Mouse (Mus musculus) hindbrain, embryonic 11.5 days (tissue): ENCODE results near the gene Prkcd. TPM values are rescaled to one million over a fixed set of nuclear protein-coding genes. Genes with fewer than 3 reads are reported as not detected.

ENCODE experiments used
- ATAC-seq: fragments of 200-750 bp; cut with Nextera tagmentation; 2 replicates; pipeline ENCODE4 v1.8.0; 2017; ENCODE audit warnings: mild to moderate bottlenecking, moderate TSS enrichment, moderate library complexity; ENCODE audit not compliant: low FRiP score
- DNase-seq: peaks from one replicate; pipeline ENCODE4 v3.0.0-alpha.2; 2015; ENCODE audit warnings: low spot score
- H3K27ac ChIP-seq: fragments of 300-500 bp; sonication (generic); 2 replicates; pipeline ENCODE4 v1.5.1; 2014; ENCODE audit warnings: mild to moderate bottlenecking, low read depth, low read length
- H3K27me3 ChIP-seq: fragments of 300-500 bp; sonication (generic); 2 replicates; pipeline ENCODE4 v1.6.1; 2014; ENCODE audit warnings: mild to moderate bottlenecking, low read length, moderate library complexity, mixed read lengths; ENCODE audit not compliant: control insufficient read depth, insufficient read depth
- H3K36me3 ChIP-seq: fragments of 300-500 bp; sonication (generic); 2 replicates; pipeline ENCODE4 v1.6.1; 2014; ENCODE audit warnings: mild to moderate bottlenecking, low read length, moderate library complexity, mixed read lengths; ENCODE audit not compliant: control insufficient read depth, insufficient read depth
- H3K4me1 ChIP-seq: fragments of 300-500 bp; sonication (generic); replicated peaks from 2 replicates; pipeline ENCODE4 v1.6.1; 2014; ENCODE audit warnings: low read length, mixed read lengths; ENCODE audit not compliant: control insufficient read depth, insufficient read depth
- H3K4me2 ChIP-seq: fragments of 300-500 bp; sonication (generic); replicated peaks from 2 replicates; pipeline ENCODE4 v1.6.1; 2014; ENCODE audit warnings: mild to moderate bottlenecking, low read depth, low read length
- H3K4me3 ChIP-seq: fragments of 300-500 bp; sonication (generic); 2 replicates; pipeline ENCODE4 v1.5.1; 2014; ENCODE audit warnings: low read depth, low read length
- H3K9ac ChIP-seq: fragments of 300-500 bp; sonication (generic); 2 replicates; pipeline ENCODE4 v1.6.1; 2014; ENCODE audit warnings: low read depth, low read length
- H3K9me3 ChIP-seq: fragments of 300-500 bp; sonication (generic); 2 replicates; pipeline ENCODE4 v1.6.1; 2016; ENCODE audit warnings: low read length; ENCODE audit not compliant: control insufficient read depth
- WGBS: fragments of 180-500 bp; shearing (Covaris S2); extraction: QIAGEN DNeasy Blood & Tissue Kit; methylation state at CpG from one replicate; pipeline ENCODE4 v1.1.7; 2014; 5-methylcytosine and 5-hydroxymethylcytosine counted together
- polyA plus RNA-seq: library from polyadenylated mRNA; unstranded; fragments of >200 nt; fragmentation: Nextera tagmentation; extraction: Ambion mirVana; gene quantifications from 2 replicates; pipeline ENCODE4 v1.2.1, GENCODE M21; 2014

Gene Prkcd
- polyA plus RNA-seq, 1 experiment from 2014 or later: 27.4 TPM

DNA sequence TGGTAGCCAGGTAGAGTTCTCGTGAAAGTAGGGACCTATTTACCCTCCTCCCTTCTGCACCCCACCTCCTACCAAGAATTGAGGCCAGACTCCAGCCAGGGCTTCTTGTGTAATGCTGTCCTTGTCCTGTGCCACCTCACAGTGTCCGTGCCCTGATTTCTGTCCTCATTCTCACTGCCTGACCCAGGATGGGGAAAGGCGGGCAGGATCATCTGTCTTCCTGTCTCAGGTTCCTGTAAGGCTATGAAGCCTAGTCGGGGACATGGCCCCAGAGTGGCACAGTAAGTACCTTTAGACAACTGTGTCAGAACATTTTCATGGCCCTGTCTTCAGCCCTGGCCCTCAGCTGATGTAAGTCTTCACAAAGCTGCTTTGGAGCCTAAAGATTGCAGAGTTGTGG, 12.7 kb upstream of the Prkcd start:
- no peaks in the 10 kb centered on the region for H3K4me1 ChIP-seq
- no peak overlapping the region for H3K9ac ChIP-seq
- H3K4me2 ChIP-seq: no peak overlapping the region
- WGBS: 71% methylated on average over 4 of the region's 4 CpGs
- no peak overlapping the region for H3K27ac ChIP-seq
- H3K9me3 ChIP-seq: no peaks in the 10 kb centered on the region
- no peaks in the 10 kb centered on the region for H3K27me3 ChIP-seq
- no peak overlapping the region for H3K4me3 ChIP-seq
- no peak for DNase-seq
- ATAC-seq: no peak
- H3K36me3 ChIP-seq: no peaks in the 10 kb centered on the region

DNA sequence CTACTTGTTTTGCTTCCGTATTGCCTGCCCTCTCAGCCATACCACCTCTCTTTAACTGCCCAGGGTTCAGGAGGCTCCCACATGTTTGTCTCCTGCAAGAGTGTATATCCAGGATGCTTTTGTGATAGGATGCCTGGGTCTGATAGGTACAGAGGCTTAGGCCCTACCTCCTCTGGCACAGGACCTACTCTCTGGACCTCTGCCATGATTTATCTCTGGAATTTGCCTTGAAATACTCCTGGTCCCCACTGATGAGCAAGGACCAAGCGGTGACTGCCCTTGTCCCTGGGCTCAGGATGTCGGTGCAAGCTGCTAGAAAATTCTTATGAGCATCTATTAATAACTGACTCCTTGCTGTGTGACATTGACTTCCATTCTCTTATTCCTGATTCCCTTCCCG, 12.0 kb upstream of the Prkcd start:
- Histone ChIP-seq H3K27ac (no peak overlapping the region), H3K36me3 (no peaks in the 10 kb centered on the region), H3K27me3 (no peaks in the 10 kb centered on the region), H3K4me3 (no peak overlapping the region), H3K4me1 (no peaks in the 10 kb centered on the region), H3K4me2 (no peak overlapping the region), H3K9ac (no peak overlapping the region), H3K9me3 (no peaks in the 10 kb centered on the region)
- no peak for DNase-seq
- ATAC-seq: no peak
- whole genome bisulfite sequencing: over 99% methylated on average over 4 of the region's 4 CpGs

DNA sequence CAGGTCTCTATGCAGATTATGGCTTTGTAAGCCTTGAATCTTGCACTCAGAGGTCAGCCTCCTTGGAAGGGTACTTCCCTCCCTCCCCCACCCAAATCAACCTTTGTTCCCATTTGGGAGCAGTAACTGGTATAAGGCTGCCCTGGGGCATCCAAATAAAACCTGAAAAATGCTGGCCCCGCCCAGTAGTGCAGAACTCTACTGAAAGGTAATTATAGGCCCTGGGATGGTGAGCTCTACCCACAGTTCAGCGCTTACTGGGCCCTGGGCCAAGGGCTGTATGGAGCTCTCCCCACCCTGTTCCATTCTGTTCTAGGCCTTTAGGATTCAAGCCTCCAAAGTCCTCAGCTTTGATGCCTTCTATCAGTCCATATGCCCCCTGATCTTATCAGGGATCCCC, 11.1 kb upstream of the Prkcd start:
- ATAC-seq (no peak), DNase-seq (no peak)
- WGBS: 92% methylated on average over 2 of the region's 2 CpGs
- Histone ChIP-seq H3K4me2 (no peak overlapping the region), H3K4me1 (no peaks in the 10 kb centered on the region), H3K36me3 (no peaks in the 10 kb centered on the region), H3K27me3 (no peaks in the 10 kb centered on the region), H3K27ac (no peak overlapping the region), H3K9me3 (no peaks in the 10 kb centered on the region), H3K4me3 (no peak overlapping the region), H3K9ac (no peak overlapping the region)

DNA sequence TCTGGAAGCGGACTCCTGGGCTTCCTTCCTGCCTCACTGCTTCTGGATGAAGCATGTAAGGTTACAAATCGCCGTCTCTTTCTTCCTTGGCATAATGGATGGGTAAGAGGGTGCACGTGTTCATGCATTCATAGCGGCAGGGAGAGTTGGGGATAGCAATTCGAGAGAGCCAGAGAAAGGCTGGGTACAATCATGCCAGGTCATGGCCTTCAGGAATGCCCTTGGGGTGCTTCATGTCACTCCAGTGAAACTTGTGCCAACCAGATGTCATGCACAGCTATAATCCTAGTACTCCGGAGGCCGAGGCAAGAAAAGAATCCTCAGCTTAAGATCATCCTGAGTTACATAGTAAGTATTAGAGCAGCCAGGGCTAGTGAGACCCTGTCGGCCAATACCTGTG, 10.5 kb upstream of the Prkcd start:
- Histone ChIP-seq H3K4me3 (no peak overlapping the region), H3K27ac (no peak overlapping the region), H3K4me2 (no peak overlapping the region), H3K4me1 (no peaks in the 10 kb centered on the region), H3K9me3 (no peaks in the 10 kb centered on the region), H3K27me3 (no peaks in the 10 kb centered on the region), H3K36me3 (no peaks in the 10 kb centered on the region), H3K9ac (no peak overlapping the region)
- DNase-seq: no peak
- ATAC-seq: no peak
- 86% methylated on average over 9 of the region's 9 CpGs for WGBS

DNA sequence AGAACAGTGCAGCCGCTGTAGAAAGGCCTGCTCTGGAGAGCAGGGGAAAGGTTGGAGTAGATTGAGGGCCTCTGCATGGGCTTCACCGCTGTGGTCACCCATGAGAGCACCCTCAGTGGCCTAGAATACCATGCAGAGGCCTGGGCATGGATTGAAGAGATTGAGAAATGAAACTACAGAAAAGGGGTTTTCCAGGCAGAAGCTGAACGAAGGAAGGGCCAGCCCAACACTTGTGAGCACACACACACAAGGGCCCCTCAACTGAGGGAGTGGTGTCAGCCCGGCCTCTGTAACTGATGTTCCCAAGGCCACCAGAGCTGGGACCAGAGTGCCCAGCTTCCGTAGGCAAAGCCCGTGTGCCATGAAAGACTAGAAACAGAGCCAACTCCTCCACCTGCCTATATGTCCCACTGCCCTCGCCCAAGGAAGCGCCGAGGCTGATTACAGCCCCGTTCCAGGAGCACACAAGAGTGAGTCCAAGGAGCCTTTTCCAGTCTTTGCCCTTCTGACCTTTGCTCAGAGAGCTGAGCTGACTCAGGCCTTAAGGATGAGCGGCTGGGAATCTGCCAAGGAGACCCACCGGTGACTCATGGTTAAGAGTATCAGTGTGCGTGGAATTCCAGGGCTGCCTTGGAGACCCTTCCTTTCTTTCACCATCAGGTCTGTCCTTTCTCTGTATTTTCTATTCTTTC, 9.4 kb upstream of the Prkcd start:
- no peaks in the 10 kb centered on the region for H3K9me3 ChIP-seq
- no peak overlapping the region for H3K27ac ChIP-seq
- H3K27me3 ChIP-seq: no peaks in the 10 kb centered on the region
- no peak overlapping the region for H3K4me3 ChIP-seq
- H3K4me2 ChIP-seq: no peak overlapping the region
- ATAC-seq: no peak
- H3K36me3 ChIP-seq: no peaks in the 10 kb centered on the region
- H3K4me1 ChIP-seq: no peaks in the 10 kb centered on the region
- H3K9ac ChIP-seq: no peak overlapping the region
- no peak for DNase-seq
- 87% methylated on average over 13 of the region's 13 CpGs for WGBS

DNA sequence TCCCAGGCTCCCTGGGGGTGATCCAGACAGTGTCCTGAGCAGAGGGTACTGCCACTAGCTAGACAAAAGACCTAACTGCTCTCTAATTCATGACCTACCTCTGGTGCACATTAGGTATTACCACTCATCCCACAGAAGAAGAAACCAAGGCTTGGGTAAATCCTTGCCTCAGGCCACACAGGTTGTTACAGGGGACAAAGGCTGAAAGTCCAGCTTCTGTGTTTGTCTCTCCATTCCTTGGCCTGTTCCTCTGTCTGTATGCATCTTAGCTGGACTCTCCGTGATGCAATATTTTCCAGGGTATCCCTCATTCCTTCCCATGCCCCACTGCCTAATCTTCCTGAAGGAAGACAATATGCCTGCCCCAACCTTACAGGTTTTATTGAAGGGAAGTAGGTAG, 8.4 kb upstream of the Prkcd start:
- Histone ChIP-seq H3K4me2 (no peak overlapping the region), H3K9ac (no peak overlapping the region), H3K27ac (no peak overlapping the region), H3K9me3 (no peaks in the 10 kb centered on the region), H3K4me1 (no peaks in the 10 kb centered on the region), H3K4me3 (no peak overlapping the region), H3K27me3 (no peaks in the 10 kb centered on the region), H3K36me3 (no peaks in the 10 kb centered on the region)
- DNase-seq (no peak), ATAC-seq (no peak)
- WGBS: 93% methylated on average over 1 of the region's 1 CpGs

DNA sequence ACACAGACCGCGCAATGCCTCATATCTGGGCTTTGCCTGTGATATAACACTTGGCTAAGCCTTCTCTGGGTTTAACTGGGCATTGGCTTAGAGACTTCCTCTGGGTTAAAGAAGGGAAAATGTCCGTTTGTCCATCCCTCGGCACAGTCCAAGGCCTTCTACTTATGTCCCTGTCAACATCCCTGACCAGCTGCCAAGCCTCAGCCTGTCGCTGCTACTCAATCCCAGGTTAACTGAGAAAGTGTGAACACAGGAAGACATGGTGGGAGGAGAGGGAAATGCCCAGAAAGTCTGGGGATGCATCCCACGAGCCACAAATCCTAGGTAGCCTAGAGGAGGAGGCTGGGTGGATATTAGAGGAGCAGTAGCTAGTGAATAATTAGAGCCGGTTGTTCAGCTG, 7.7 kb upstream of the Prkcd start:
- H3K9me3 ChIP-seq: no peaks in the 10 kb centered on the region
- H3K9ac ChIP-seq: no peak overlapping the region
- DNase-seq (no peak), ATAC-seq (no peak)
- no peaks in the 10 kb centered on the region for H3K27me3 ChIP-seq
- no peak overlapping the region for H3K27ac ChIP-seq
- no peak overlapping the region for H3K4me3 ChIP-seq
- H3K4me2 ChIP-seq: no peak overlapping the region
- 85% methylated on average over 7 of the region's 7 CpGs for WGBS
- H3K4me1 ChIP-seq: no peaks in the 10 kb centered on the region
- H3K36me3 ChIP-seq: no peaks in the 10 kb centered on the region

DNA sequence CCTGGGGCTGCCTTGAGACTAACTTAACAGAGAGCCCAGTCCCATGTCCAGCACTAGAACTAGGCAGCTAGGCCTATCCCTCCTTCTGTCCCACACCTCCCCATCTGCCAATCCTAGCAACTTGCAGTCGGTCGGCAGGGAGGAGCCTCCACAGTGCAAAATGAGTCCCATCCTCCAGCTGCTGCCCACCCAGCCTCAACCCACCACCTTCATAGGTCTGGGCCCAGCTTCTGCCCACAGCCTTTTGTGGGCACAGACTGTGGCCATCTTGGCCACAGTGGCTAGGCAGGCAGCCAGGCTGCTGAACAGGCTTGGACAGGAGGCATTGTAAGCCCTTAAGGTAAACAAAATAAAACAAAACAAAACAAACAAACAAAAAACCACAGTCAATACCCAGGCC, 5.8 kb upstream of the Prkcd start:
- 57% methylated on average over 2 of the region's 2 CpGs for WGBS

DNA sequence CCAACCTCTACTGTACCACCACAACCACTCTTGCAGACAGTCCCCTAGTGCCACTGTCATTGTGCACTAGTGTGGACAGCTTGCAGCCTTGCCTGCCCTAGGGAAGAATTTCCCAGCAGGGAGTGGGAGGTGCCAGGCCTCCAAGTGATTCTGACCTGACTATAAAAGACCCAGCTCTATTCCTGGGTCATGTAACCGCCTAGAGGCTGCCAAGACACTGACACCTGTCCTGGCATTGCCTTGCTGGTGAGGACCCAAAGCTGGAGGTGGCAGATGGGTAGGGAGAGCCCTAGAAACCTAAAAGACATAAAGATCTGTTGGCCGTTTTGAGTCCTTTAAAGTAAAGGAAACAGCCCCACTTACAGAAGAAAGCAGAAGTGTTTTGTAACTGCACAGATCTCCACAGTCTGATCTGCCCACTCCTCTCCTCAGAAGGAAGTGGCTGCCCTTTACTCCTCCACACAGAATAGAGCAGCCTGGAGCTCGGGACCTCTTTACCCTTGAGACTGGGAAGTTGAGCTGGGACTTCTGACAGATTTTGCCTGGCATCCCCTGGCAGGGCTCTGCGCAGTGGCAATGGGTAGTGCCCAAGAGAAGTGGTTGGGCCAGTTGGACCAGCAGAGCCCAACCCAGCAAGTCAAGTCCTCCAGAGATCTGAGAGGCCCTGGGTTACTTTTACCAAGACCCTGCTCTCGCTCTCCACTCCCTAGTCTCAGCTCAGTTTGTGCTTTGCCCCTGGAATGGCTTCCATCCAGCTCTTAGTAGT, 5.0 kb upstream of the Prkcd start:
- Histone ChIP-seq H3K9me3 (no peaks in the 10 kb centered on the region), H3K4me2 (no peak overlapping the region), H3K27me3 (peaks cover 5% of the 10 kb centered on the region; the same call in 1 of the 2 replicates), H3K36me3 (no peaks in the 10 kb centered on the region), H3K9ac (no peak overlapping the region), H3K27ac (no peak overlapping the region), H3K4me3 (no peak overlapping the region), H3K4me1 (0 out of 2 replicates have a peak, but pooled peaks cover 5% of the 10 kb centered on the region)
- 78% methylated on average over 5 of the region's 5 CpGs for WGBS
- ATAC-seq (no peak), DNase-seq (no peak)

More for the DNA sequence above, 5.8 kb upstream of the Prkcd start:
- Histone ChIP-seq H3K36me3 (no peaks in the 10 kb centered on the region), H3K4me3 (no peak overlapping the region), H3K9ac (no peak overlapping the region), H3K4me2 (no peak overlapping the region), H3K4me1 (no peaks in the 10 kb centered on the region), H3K9me3 (no peaks in the 10 kb centered on the region), H3K27me3 (no peaks in the 10 kb centered on the region), H3K27ac (no peak overlapping the region)
- DNase-seq: no peak
- ATAC-seq: no peak
